12 mouse cellular contexts compared by ENCODE assay signal in genomic region chr5:64288031-64288928, GRCm38 (mm10).
DNase-seq lines count a peak whose midpoint lies in the region; ATAC-seq and TF ChIP-seq lines count a peak whose summit lies in the region.
"Had no signal": no experiment of that assay in that cellular context is flagged by ENCODE, and none has a peak within 500 bp of the region (broad histone marks: within the 10 kb centered on the region; RNA-seq: fewer than 3 reads in every experiment).

No protein-coding gene starts in this region.

- intact Hi-C loops in heart, postnatal 25 days (cut with DNase I) = loop anchor here (2.0 kb wide), 2 partner anchors 525 to 579 kb away; no protein-coding TSS in a partner anchor

- H3K9me3 ChIP-seq in lung, embryonic 15.5 days = no peaks in the 10 kb centered on the region
- no peaks in the 10 kb centered on the region for H3K9me3 ChIP-seq in intestine, embryonic 15.5 days
- no peaks in the 10 kb centered on the region for H3K9me3 ChIP-seq in stomach, postnatal 0 days (ENCODE audit: control insufficient read depth, low read length)
- H3K9me3 ChIP-seq: embryonic facial prominence, embryonic 12.5 days; forebrain, embryonic 10.5 days; heart, embryonic 10.5 days; liver, embryonic 13.5 days; neural tube, embryonic 13.5 days had no signal

- H3K36me3 ChIP-seq in lung, embryonic 15.5 days = peaks cover 23% of the 10 kb centered on the region
- H3K36me3 ChIP-seq in intestine, embryonic 15.5 days = peaks cover 7% of the 10 kb centered on the region
- H3K36me3 ChIP-seq in stomach, postnatal 0 days (ENCODE audit: control insufficient read depth, insufficient read depth, low read length) = peaks cover 6% of the 10 kb centered on the region; the same call in 1 of the 2 replicates

- TF ChIP-seq EP300 in stomach, postnatal 0 days (optimal IDR thresholded peaks at IDR 0.05) = no peak

- no peak for ATAC-seq in lung, embryonic 15.5 days (ENCODE audit: borderline replicate concordance, extremely low read depth, low FRiP score, low TSS enrichment)
- ATAC-seq in intestine, embryonic 15.5 days = no peak
- ATAC-seq in stomach, postnatal 0 days (ENCODE audit: low FRiP score, low TSS enrichment) = no peak

- no peak overlapping the region for H3K4me2 ChIP-seq in lung, embryonic 15.5 days
- no peak overlapping the region for H3K4me2 ChIP-seq in intestine, embryonic 15.5 days (replicated peaks)
- no peak overlapping the region for H3K4me2 ChIP-seq in stomach, postnatal 0 days (replicated peaks; ENCODE audit: low read depth)
- H3K4me2 ChIP-seq: embryonic facial prominence, embryonic 12.5 days; liver, embryonic 13.5 days; neural tube, embryonic 13.5 days had no signal

- peaks cover 10% of the 10 kb centered on the region for H3K4me1 ChIP-seq in lung, embryonic 15.5 days
- H3K4me1 ChIP-seq in intestine, embryonic 15.5 days (replicated peaks) = peaks cover 12% of the 10 kb centered on the region
- H3K4me1 ChIP-seq in stomach, postnatal 0 days (replicated peaks; ENCODE audit: control insufficient read depth, insufficient read depth) = peaks cover 6% of the 10 kb centered on the region
- H3K4me1 ChIP-seq: forebrain, embryonic 10.5 days; neural tube, embryonic 13.5 days had no signal

- DNase-seq in heart, adult 11 months = peak; percentile 91
- DNase-seq in heart, postnatal 25 days (ENCODE audit: low spot score) = no peak
- no peak for DNase-seq in lung, adult 18-20 months
- DNase-seq in stomach, postnatal 0 days (ENCODE audit: low spot score) = no peak
- DNase-seq in right cerebral cortex, postnatal 14 days = no peak
- DNase-seq: liver, embryonic 13.5 days had no signal

- no peaks in the 10 kb centered on the region for H3K27me3 ChIP-seq in lung, embryonic 15.5 days
- no peaks in the 10 kb centered on the region for H3K27me3 ChIP-seq in intestine, embryonic 15.5 days (replicated peaks)
- no peaks in the 10 kb centered on the region for H3K27me3 ChIP-seq in stomach, postnatal 0 days (ENCODE audit: control insufficient read depth, insufficient read depth, low read length)
- H3K27me3 ChIP-seq: embryonic facial prominence, embryonic 12.5 days; liver, embryonic 13.5 days; neural tube, embryonic 13.5 days had no signal

- no peak for TF ChIP-seq CTCF in stomach, postnatal 0 days (IDR thresholded peaks at IDR 0.05; ENCODE audit: low read depth)

- 79% methylated on average over 14 of the region's 14 CpGs for WGBS in lung, embryonic 15.5 days
- WGBS in intestine, embryonic 15.5 days = 82% methylated on average over 14 of the region's 14 CpGs
- WGBS in stomach, postnatal 0 days = 66% methylated on average over 14 of the region's 14 CpGs

- H3K4me3 ChIP-seq in lung, embryonic 15.5 days = no peak overlapping the region
- H3K4me3 ChIP-seq in intestine, embryonic 15.5 days (replicated peaks) = no peak overlapping the region
- H3K4me3 ChIP-seq in stomach, postnatal 0 days (ENCODE audit: low read depth, low read length) = no peak overlapping the region
- H3K4me3 ChIP-seq: embryonic facial prominence, embryonic 12.5 days; forebrain, embryonic 10.5 days; heart, embryonic 10.5 days; liver, embryonic 13.5 days; neural tube, embryonic 13.5 days had no signal

- H3K27ac ChIP-seq in lung, embryonic 15.5 days = 0 out of 2 replicates have a peak overlapping the region, but pooled peaks have one; percentile 13
- peak overlapping the region; percentile 58 for H3K27ac ChIP-seq in intestine, embryonic 15.5 days
- H3K27ac ChIP-seq in stomach, postnatal 0 days (replicated peaks) = peak overlapping the region; percentile 75
- H3K27ac ChIP-seq: embryonic facial prominence, embryonic 12.5 days; forebrain, embryonic 10.5 days; heart, embryonic 10.5 days; liver, embryonic 13.5 days; neural tube, embryonic 13.5 days had no signal

- H3K9ac ChIP-seq in lung, embryonic 15.5 days = no peak overlapping the region
- no peak overlapping the region for H3K9ac ChIP-seq in intestine, embryonic 15.5 days
- no peak overlapping the region for H3K9ac ChIP-seq in stomach, postnatal 0 days (ENCODE audit: low read length)
- H3K9ac ChIP-seq: embryonic facial prominence, embryonic 12.5 days; liver, embryonic 13.5 days; neural tube, embryonic 13.5 days had no signal

Comparison
In these comparisons a context has a peak if more than half of its experiments do, and no peak if none do; other contexts are left out.
1. H3K27ac ChIP-seq: peak in every context shown above with its lines; median percentile 75 in stomach, postnatal 0 days; 58 in intestine, embryonic 15.5 days; 13 in lung, embryonic 15.5 days.